In the genomic region with DNA sequence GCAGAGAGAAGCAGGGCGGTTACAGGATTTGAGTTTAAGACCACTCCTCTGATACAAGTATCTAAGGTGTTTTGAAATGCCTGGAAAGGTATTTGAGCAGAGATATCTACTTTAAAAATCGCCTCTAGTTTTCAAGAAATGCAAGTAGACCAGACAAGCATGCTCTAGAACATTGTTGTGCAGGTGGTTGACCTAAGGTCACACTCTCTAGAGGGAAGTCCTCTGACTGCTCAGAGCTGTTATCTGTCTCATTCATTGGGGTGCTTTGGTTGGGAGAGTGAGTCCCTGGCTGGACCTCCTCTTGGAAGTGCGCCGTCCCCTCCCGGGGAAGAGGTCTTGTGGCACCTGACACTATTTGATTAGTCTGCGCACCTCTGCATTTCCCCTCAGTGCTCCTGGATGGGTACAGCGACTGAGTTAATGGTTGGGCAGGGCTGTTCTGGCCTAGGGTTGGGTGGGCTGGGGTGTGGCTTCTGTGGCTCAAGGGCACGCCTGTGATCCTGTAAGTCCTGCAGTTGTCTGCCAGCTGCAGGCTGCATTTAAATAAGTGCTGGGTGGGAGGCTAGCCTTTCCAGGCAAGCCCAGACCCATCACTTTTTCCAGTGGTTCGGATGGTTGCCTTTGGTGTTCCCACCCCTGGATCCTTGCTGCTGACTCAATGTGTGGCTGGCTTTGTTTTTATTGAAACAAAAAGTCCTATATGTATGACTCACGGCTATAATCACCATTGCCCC, we compare ENCODE assay signal across 17 mouse cellular contexts.
DNase-seq lines count a peak whose midpoint lies in the region; ATAC-seq and TF ChIP-seq lines count a peak whose summit lies in the region.
"Had no signal": no experiment of that assay in that cellular context is flagged by ENCODE, and none has a peak within 500 bp of the region (broad histone marks: within the 10 kb centered on the region; RNA-seq: fewer than 3 reads in every experiment).

No protein-coding gene starts in this region.

- WGBS in intestine, embryonic 15.5 days = 52% methylated on average over 10 of the region's 10 CpGs
- 44% methylated on average over 10 of the region's 10 CpGs for WGBS in intestine, postnatal 0 days
- 49% methylated on average over 10 of the region's 10 CpGs for WGBS in midbrain, embryonic 15.5 days
- 41% methylated on average over 10 of the region's 10 CpGs for WGBS in midbrain, embryonic 10.5 days
- WGBS in stomach, embryonic 16.5 days = 49% methylated on average over 10 of the region's 10 CpGs

- no peaks in the 10 kb centered on the region for H3K27me3 ChIP-seq in intestine, embryonic 15.5 days (replicated peaks)
- H3K27me3 ChIP-seq in intestine, postnatal 0 days (replicated peaks; ENCODE audit: control insufficient read depth, insufficient read depth, low read length) = no peaks in the 10 kb centered on the region
- no peaks in the 10 kb centered on the region for H3K27me3 ChIP-seq in midbrain, embryonic 15.5 days (replicated peaks)
- no peaks in the 10 kb centered on the region for H3K27me3 ChIP-seq in midbrain, embryonic 10.5 days (ENCODE audit: low read depth, poor library complexity, severe bottlenecking)
- no peaks in the 10 kb centered on the region for H3K27me3 ChIP-seq in stomach, embryonic 16.5 days (ENCODE audit: control insufficient read depth, insufficient read depth, low read length)
- H3K27me3 ChIP-seq: hindbrain, embryonic 13.5 days; neural tube, embryonic 15.5 days had no signal

- DNase-seq in midbrain, embryonic 10.5 days (ENCODE audit: low spot score) = no peak
- DNase-seq in R1 (ENCODE audit: low read depth, low spot score) = peak; percentile 73
- no peak for DNase-seq in layer of hippocampus, postnatal 36 days
- no peak for DNase-seq in gastrocnemius, adult 8-10 months (ENCODE audit: low spot score in 2 of 2)
- DNase-seq: adrenal gland, adult 2 months; kidney, adult 9 months; layer of hippocampus, adult 9-11 months; spleen, adult 18-20 months had no signal

- ATAC-seq in intestine, embryonic 15.5 days = 0 out of 2 replicates have a peak, but pooled peaks have one; percentile 26
- no peak for ATAC-seq in intestine, postnatal 0 days
- ATAC-seq in midbrain, embryonic 15.5 days (replicated peaks) = 0 out of 2 replicates have a peak, but pooled peaks have one; percentile 4
- peak; percentile 35; the same call in 1 of the 2 replicates for ATAC-seq in stomach, embryonic 16.5 days (ENCODE audit: insufficient read depth, low FRiP score)

- no peaks in the 10 kb centered on the region for H3K36me3 ChIP-seq in intestine, embryonic 15.5 days
- no peaks in the 10 kb centered on the region for H3K36me3 ChIP-seq in intestine, postnatal 0 days (ENCODE audit: control insufficient read depth, insufficient read depth)
- H3K36me3 ChIP-seq in midbrain, embryonic 15.5 days (replicated peaks) = no peaks in the 10 kb centered on the region
- H3K36me3 ChIP-seq in midbrain, embryonic 10.5 days = no peaks in the 10 kb centered on the region
- no peaks in the 10 kb centered on the region for H3K36me3 ChIP-seq in stomach, embryonic 16.5 days (ENCODE audit: control insufficient read depth, insufficient read depth, low read length)
- H3K36me3 ChIP-seq: G1E; hindbrain, embryonic 13.5 days; neural tube, embryonic 15.5 days had no signal

- no peak overlapping the region for H3K4me3 ChIP-seq in intestine, embryonic 15.5 days (replicated peaks)
- H3K4me3 ChIP-seq in intestine, postnatal 0 days (ENCODE audit: low read depth, low read length) = no peak overlapping the region
- no peak overlapping the region for H3K4me3 ChIP-seq in midbrain, embryonic 15.5 days
- H3K4me3 ChIP-seq in midbrain, embryonic 10.5 days = no peak overlapping the region
- H3K4me3 ChIP-seq in stomach, embryonic 16.5 days (replicated peaks; ENCODE audit: low read length) = no peak overlapping the region
- H3K4me3 ChIP-seq: erythroblast, embryonic 14.5 days; heart, adult 2 months; hindbrain, embryonic 13.5 days; neural tube, embryonic 15.5 days had no signal

- no peaks in the 10 kb centered on the region for H3K4me1 ChIP-seq in intestine, embryonic 15.5 days (replicated peaks)
- no peaks in the 10 kb centered on the region for H3K4me1 ChIP-seq in intestine, postnatal 0 days (replicated peaks; ENCODE audit: control insufficient read depth, insufficient read depth, low read length)
- H3K4me1 ChIP-seq in midbrain, embryonic 15.5 days = peaks cover 18% of the 10 kb centered on the region
- peaks cover 39% of the 10 kb centered on the region for H3K4me1 ChIP-seq in midbrain, embryonic 10.5 days
- peaks cover 5% of the 10 kb centered on the region for H3K4me1 ChIP-seq in stomach, embryonic 16.5 days (ENCODE audit: control insufficient read depth, insufficient read depth, low read length)

- no peak overlapping the region for H3K9ac ChIP-seq in intestine, embryonic 15.5 days
- no peak overlapping the region for H3K9ac ChIP-seq in intestine, postnatal 0 days (ENCODE audit: low read depth, low read length)
- H3K9ac ChIP-seq in midbrain, embryonic 15.5 days = no peak overlapping the region
- H3K9ac ChIP-seq in stomach, embryonic 16.5 days (ENCODE audit: low read length) = no peak overlapping the region
- H3K9ac ChIP-seq: hindbrain, embryonic 13.5 days; neural tube, embryonic 15.5 days had no signal

- H3K4me2 ChIP-seq in intestine, embryonic 15.5 days (replicated peaks) = no peak overlapping the region
- no peak overlapping the region for H3K4me2 ChIP-seq in intestine, postnatal 0 days (replicated peaks; ENCODE audit: low read depth)
- no peak overlapping the region for H3K4me2 ChIP-seq in midbrain, embryonic 15.5 days
- H3K4me2 ChIP-seq in stomach, embryonic 16.5 days (ENCODE audit: low read depth, low read length) = no peak overlapping the region
- H3K4me2 ChIP-seq: hindbrain, embryonic 13.5 days; neural tube, embryonic 15.5 days had no signal

- no peaks in the 10 kb centered on the region for H3K9me3 ChIP-seq in intestine, embryonic 15.5 days
- no peaks in the 10 kb centered on the region for H3K9me3 ChIP-seq in intestine, postnatal 0 days (ENCODE audit: control insufficient read depth)
- H3K9me3 ChIP-seq in midbrain, embryonic 15.5 days = no peaks in the 10 kb centered on the region
- H3K9me3 ChIP-seq in midbrain, embryonic 10.5 days (replicated peaks) = no peaks in the 10 kb centered on the region
- H3K9me3 ChIP-seq in stomach, embryonic 16.5 days (replicated peaks; ENCODE audit: control insufficient read depth, low read length) = no peaks in the 10 kb centered on the region
- H3K9me3 ChIP-seq: G1E; hindbrain, embryonic 13.5 days; neural tube, embryonic 15.5 days had no signal

- no peak for TF ChIP-seq CTCF in intestine, postnatal 0 days (IDR thresholded peaks at IDR 0.05; ENCODE audit: low read depth)

- H3K27ac ChIP-seq in intestine, embryonic 15.5 days = no peak overlapping the region
- no peak overlapping the region for H3K27ac ChIP-seq in intestine, postnatal 0 days (ENCODE audit: low read depth, low read length)
- no peak overlapping the region for H3K27ac ChIP-seq in midbrain, embryonic 15.5 days
- no peak overlapping the region for H3K27ac ChIP-seq in midbrain, embryonic 10.5 days (replicated peaks)
- 0 out of 2 replicates have a peak overlapping the region, but pooled peaks have one; percentile 21 for H3K27ac ChIP-seq in stomach, embryonic 16.5 days (ENCODE audit: low read length)
- H3K27ac ChIP-seq: heart, adult 2 months; neural tube, embryonic 15.5 days had no signal
